Mouse (Mus musculus): ENCODE results near the gene Fbxl18.

DNA sequence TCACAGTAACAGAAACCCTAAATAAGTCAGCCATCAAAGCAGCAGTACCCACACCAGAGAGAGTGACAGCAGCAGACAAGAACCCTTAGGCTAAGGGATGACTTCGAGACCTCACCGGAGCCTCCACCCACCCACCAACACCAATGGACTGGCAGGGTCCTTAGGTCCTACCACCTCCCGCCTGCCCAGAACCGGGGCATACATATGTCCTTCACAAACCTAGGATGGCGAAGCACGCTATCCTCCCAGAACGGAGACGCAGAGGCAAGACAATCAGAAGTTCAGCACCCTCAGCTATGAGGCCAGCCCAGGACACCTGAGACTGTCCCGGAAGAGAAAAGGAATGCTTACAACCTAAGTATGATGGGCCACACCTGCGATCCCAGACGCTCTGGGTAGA is 12.8 kb downstream of the Fbxl18 start:
- TF ChIP-seq CTCF (IDR thresholded peaks at IDR 0.05; ENCODE audit: borderline replicate concordance, extremely low read depth, insufficient read depth, insufficient read length) (no peak), POLR2A (IDR thresholded peaks at IDR 0.05; ENCODE audit: borderline replicate concordance, extremely low read depth, insufficient read depth, insufficient read length, poor library complexity, severe bottlenecking) (no peak)
